Mouse (Mus musculus) G1E (cell line): Measurements from ENCODE around the gene Pacs2.

Experiments
- CTCF ChIP-seq: IDR thresholded peaks from 2 replicates; pipeline ENCODE4 v1.5.1; 2012; ENCODE audit warnings: low read depth, low read length, inconsistent platforms, mixed read lengths
- GATA1 ChIP-seq: IDR thresholded peaks from 2 replicates; pipeline ENCODE4 v1.6.1; 2012; ENCODE audit warnings: borderline replicate concordance, low read length, inconsistent platforms, mixed read lengths
- GATA2 ChIP-seq: IDR thresholded peaks from 2 replicates; pipeline ENCODE4 v1.6.1; 2012; ENCODE audit warnings: low read depth, low read length, inconsistent platforms, borderline replicate concordance
- POLR2AphosphoS5 ChIP-seq: IDR thresholded peaks from 2 replicates; pipeline ENCODE4 v1.6.1; 2012; ENCODE audit warnings: low read depth, low read length, inconsistent platforms; ENCODE audit not compliant: insufficient replicate concordance
- TAL1 ChIP-seq: conservative IDR thresholded peaks from 2 replicates; pipeline ENCODE4 v1.6.1; 2012; ENCODE audit warnings: low read depth, low read length, inconsistent platforms, mixed read lengths

GRCm38 (mm10) chr12:113016976-113017375, 2.7 kb downstream of the Pacs2 start:
- TF ChIP-seq CTCF (no peak), GATA1 (no peak), POLR2AphosphoS5 (no peak), TAL1 (no peak), GATA2 (no peak)
